ENCODE assay signal across 25 mouse cellular contexts in genomic region chr7:19567426-19567825, GRCm38 (mm10). TPM values are rescaled to one million over a fixed set of nuclear protein-coding genes. Genes with fewer than 3 reads are reported as not detected.
DNase-seq lines count a peak whose midpoint lies in the region; ATAC-seq and TF ChIP-seq lines count a peak whose summit lies in the region.
"Had no signal": no experiment of that assay in that cellular context is flagged by ENCODE, and none has a peak within 500 bp of the region (broad histone marks: within the 10 kb centered on the region; RNA-seq: fewer than 3 reads in every experiment).

No protein-coding gene starts in this region.

- H3K4me1 ChIP-seq in intestine, embryonic 16.5 days (ENCODE audit: control insufficient read depth, insufficient read depth, low read length), result peaks cover 15% of the 10 kb centered on the region
- peaks cover 7% of the 10 kb centered on the region; the same call in 1 of the 2 replicates for H3K4me1 ChIP-seq in intestine, postnatal 0 days (replicated peaks; ENCODE audit: control insufficient read depth, insufficient read depth, low read length)
- H3K4me1 ChIP-seq in kidney, embryonic 16.5 days (ENCODE audit: insufficient read depth, low read length), result peaks cover 18% of the 10 kb centered on the region
- H3K4me1 ChIP-seq in neural tube, embryonic 15.5 days, result peaks cover 31% of the 10 kb centered on the region
- H3K4me1 ChIP-seq in forebrain, embryonic 10.5 days, result peaks cover 26% of the 10 kb centered on the region

- TF ChIP-seq CTCF in intestine, postnatal 0 days (IDR thresholded peaks at IDR 0.05; ENCODE audit: low read depth), result no peak

- no peak for ATAC-seq in intestine, embryonic 16.5 days
- no peak for ATAC-seq in intestine, postnatal 0 days
- ATAC-seq in kidney, embryonic 16.5 days (ENCODE audit: low FRiP score, low TSS enrichment), result no peak
- no peak for ATAC-seq in neural tube, embryonic 15.5 days (ENCODE audit: low FRiP score)
- ATAC-seq: CD4-positive, CD25-positive, alpha-beta regulatory T cell, adult 4 months; forebrain, embryonic 15.5 days had no signal

- WGBS in intestine, embryonic 16.5 days, result 87% methylated on average over 8 of the region's 8 CpGs
- 85% methylated on average over 8 of the region's 8 CpGs for WGBS in intestine, postnatal 0 days
- 89% methylated on average over 8 of the region's 8 CpGs for WGBS in kidney, embryonic 16.5 days
- 96% methylated on average over 8 of the region's 8 CpGs for WGBS in neural tube, embryonic 15.5 days
- WGBS in forebrain, embryonic 10.5 days, result 96% methylated on average over 8 of the region's 8 CpGs

- H3K9me3 ChIP-seq in intestine, embryonic 16.5 days (ENCODE audit: control insufficient read depth, low read length), result no peaks in the 10 kb centered on the region
- no peaks in the 10 kb centered on the region for H3K9me3 ChIP-seq in intestine, postnatal 0 days (ENCODE audit: control insufficient read depth)
- H3K9me3 ChIP-seq in kidney, embryonic 16.5 days (ENCODE audit: low read length), result peaks cover 5% of the 10 kb centered on the region
- no peaks in the 10 kb centered on the region for H3K9me3 ChIP-seq in neural tube, embryonic 15.5 days (replicated peaks)
- peaks cover 9% of the 10 kb centered on the region for H3K9me3 ChIP-seq in forebrain, embryonic 10.5 days
- H3K9me3 ChIP-seq: embryonic facial prominence, embryonic 15.5 days; forebrain, embryonic 15.5 days; heart, embryonic 10.5 days had no signal

- H3K4me3 ChIP-seq in intestine, embryonic 16.5 days (ENCODE audit: low read length), result no peak overlapping the region
- no peak overlapping the region for H3K4me3 ChIP-seq in intestine, postnatal 0 days (ENCODE audit: low read depth, low read length)
- H3K4me3 ChIP-seq in kidney, embryonic 16.5 days (ENCODE audit: low read length), result no peak overlapping the region
- H3K4me3 ChIP-seq in neural tube, embryonic 15.5 days (replicated peaks), result no peak overlapping the region
- H3K4me3 ChIP-seq in forebrain, embryonic 10.5 days, result no peak overlapping the region
- H3K4me3 ChIP-seq: embryonic facial prominence, embryonic 15.5 days; erythroblast, embryonic 14.5 days; forebrain, embryonic 15.5 days; heart, embryonic 10.5 days had no signal

- H3K9ac ChIP-seq in intestine, embryonic 16.5 days (ENCODE audit: low read depth, low read length), result 0 out of 2 replicates have a peak overlapping the region, but pooled peaks have one; percentile 1
- H3K9ac ChIP-seq in intestine, postnatal 0 days (ENCODE audit: low read depth, low read length), result no peak overlapping the region
- H3K9ac ChIP-seq in kidney, embryonic 16.5 days (replicated peaks; ENCODE audit: low read length), result no peak overlapping the region
- no peak overlapping the region for H3K9ac ChIP-seq in neural tube, embryonic 15.5 days (replicated peaks)
- H3K9ac ChIP-seq: embryonic facial prominence, embryonic 15.5 days; forebrain, embryonic 15.5 days had no signal

- DNase-seq in kidney, adult 8-10 months, result peak; percentile 75 to 79
- peak; percentile 88 for DNase-seq in kidney, adult 9 months
- peak; percentile 68 to 86 for DNase-seq in kidney, postnatal 25 days
- no peak for DNase-seq in forebrain, embryonic 10.5 days (ENCODE audit: extremely low spot score, low spot score)
- DNase-seq: adrenal gland, postnatal 10 days; B cell, adult 2 months; cerebellum, adult 11 months; cerebellum, adult 8-10 months; cerebellum, postnatal 14 days; embryo, embryonic 11 days; gastrocnemius, postnatal 10 days; heart, adult 18-20 months; heart, postnatal 10 days; heart, postnatal 4 days had no signal

- no peak overlapping the region for H3K27ac ChIP-seq in intestine, embryonic 16.5 days (ENCODE audit: low read length)
- H3K27ac ChIP-seq in intestine, postnatal 0 days (ENCODE audit: low read depth, low read length), result no peak overlapping the region
- H3K27ac ChIP-seq in kidney, embryonic 16.5 days (ENCODE audit: low read length), result no peak overlapping the region
- H3K27ac ChIP-seq in neural tube, embryonic 15.5 days (replicated peaks), result no peak overlapping the region
- no peak overlapping the region for H3K27ac ChIP-seq in forebrain, embryonic 10.5 days
- H3K27ac ChIP-seq: embryonic facial prominence, embryonic 15.5 days; forebrain, embryonic 15.5 days; heart, embryonic 10.5 days had no signal

- H3K27me3 ChIP-seq in intestine, embryonic 16.5 days (replicated peaks; ENCODE audit: control insufficient read depth, insufficient read depth, low read length), result no peaks in the 10 kb centered on the region
- no peaks in the 10 kb centered on the region for H3K27me3 ChIP-seq in intestine, postnatal 0 days (replicated peaks; ENCODE audit: control insufficient read depth, insufficient read depth, low read length)
- H3K27me3 ChIP-seq in kidney, embryonic 16.5 days (ENCODE audit: insufficient read depth, low read length), result no peaks in the 10 kb centered on the region
- H3K27me3 ChIP-seq in neural tube, embryonic 15.5 days (replicated peaks), result no peaks in the 10 kb centered on the region
- H3K27me3 ChIP-seq in forebrain, embryonic 10.5 days (ENCODE audit: poor library complexity, severe bottlenecking), result no peaks in the 10 kb centered on the region
- H3K27me3 ChIP-seq: embryonic facial prominence, embryonic 15.5 days; forebrain, embryonic 15.5 days had no signal

- no peak overlapping the region for H3K4me2 ChIP-seq in intestine, embryonic 16.5 days (ENCODE audit: low read depth, low read length)
- H3K4me2 ChIP-seq in intestine, postnatal 0 days (replicated peaks; ENCODE audit: low read depth), result no peak overlapping the region
- no peak overlapping the region for H3K4me2 ChIP-seq in kidney, embryonic 16.5 days (replicated peaks; ENCODE audit: low read depth, low read length)
- no peak overlapping the region for H3K4me2 ChIP-seq in neural tube, embryonic 15.5 days
- H3K4me2 ChIP-seq: embryonic facial prominence, embryonic 15.5 days; forebrain, embryonic 15.5 days had no signal

- H3K36me3 ChIP-seq in intestine, embryonic 16.5 days (ENCODE audit: control insufficient read depth, insufficient read depth, low read length), result peaks cover 17% of the 10 kb centered on the region
- H3K36me3 ChIP-seq in intestine, postnatal 0 days (ENCODE audit: control insufficient read depth, insufficient read depth), result peaks cover 32% of the 10 kb centered on the region
- peaks cover 35% of the 10 kb centered on the region for H3K36me3 ChIP-seq in kidney, embryonic 16.5 days (ENCODE audit: insufficient read depth, low read length)
- peaks cover 41% of the 10 kb centered on the region for H3K36me3 ChIP-seq in neural tube, embryonic 15.5 days
- peaks cover 68% of the 10 kb centered on the region for H3K36me3 ChIP-seq in forebrain, embryonic 10.5 days (replicated peaks)

RNA-seq across cellular contexts. Expression of gene Ppp1r37, which starts 4.5 kb away (rescaled TPM):
- 15.5 and 18.6 TPM in 2 replicates for polyA plus RNA-seq in intestine, embryonic 16.5 days (2015; fragmentation: Nextera tagmentation; extraction: Ambion mirVana)
- polyA plus RNA-seq in intestine, postnatal 0 days (2015; fragmentation: Nextera tagmentation; extraction: Ambion mirVana), result 13.9 and 15.0 TPM in 2 replicates
- 21.9 and 23.9 TPM in 2 replicates for polyA plus RNA-seq in kidney, embryonic 16.5 days (2015; fragmentation: Nextera tagmentation; extraction: Ambion mirVana)
- polyA plus RNA-seq in neural tube, embryonic 15.5 days (2015; fragmentation: Nextera tagmentation; extraction: Ambion mirVana), result 41.0 and 42.3 TPM in 2 replicates
- 20.2 and 22.2 TPM in 2 replicates for polyA plus RNA-seq in forebrain, embryonic 10.5 days (2016; fragmentation: Nextera tagmentation; extraction: Ambion mirVana)

RNA-seq across cellular contexts. Expression of gene Zfp296, which starts 9.7 kb away (rescaled TPM):
- 0.42 and 0.64 TPM in 2 replicates for polyA plus RNA-seq in intestine, embryonic 16.5 days (2015; fragmentation: Nextera tagmentation; extraction: Ambion mirVana)
- 0.14 TPM in 1 of 2 replicates, not detected in the other for polyA plus RNA-seq in intestine, postnatal 0 days (2015; fragmentation: Nextera tagmentation; extraction: Ambion mirVana)
- polyA plus RNA-seq in kidney, embryonic 16.5 days (2015; fragmentation: Nextera tagmentation; extraction: Ambion mirVana), result 0.46 and 0.71 TPM in 2 replicates
- 0.23 and 0.61 TPM in 2 replicates for polyA plus RNA-seq in neural tube, embryonic 15.5 days (2015; fragmentation: Nextera tagmentation; extraction: Ambion mirVana)
- 0.30 and 0.47 TPM in 2 replicates for polyA plus RNA-seq in forebrain, embryonic 10.5 days (2016; fragmentation: Nextera tagmentation; extraction: Ambion mirVana)

RNA-seq across cellular contexts. Expression of gene Gemin7, which starts 10.0 kb away (rescaled TPM):
- polyA plus RNA-seq in intestine, embryonic 16.5 days (2015; fragmentation: Nextera tagmentation; extraction: Ambion mirVana), result 132 and 137 TPM in 2 replicates
- polyA plus RNA-seq in intestine, postnatal 0 days (2015; fragmentation: Nextera tagmentation; extraction: Ambion mirVana), result 99.5 and 102 TPM in 2 replicates
- 169 and 183 TPM in 2 replicates for polyA plus RNA-seq in kidney, embryonic 16.5 days (2015; fragmentation: Nextera tagmentation; extraction: Ambion mirVana)
- polyA plus RNA-seq in neural tube, embryonic 15.5 days (2015; fragmentation: Nextera tagmentation; extraction: Ambion mirVana), result 145 and 154 TPM in 2 replicates
- 180 and 186 TPM in 2 replicates for polyA plus RNA-seq in forebrain, embryonic 10.5 days (2016; fragmentation: Nextera tagmentation; extraction: Ambion mirVana)

RNA-seq across cellular contexts. Expression of gene Clasrp, which starts 36.9 kb away (rescaled TPM):
- 30.3 and 32.5 TPM in 2 replicates for polyA plus RNA-seq in intestine, embryonic 16.5 days (2015; fragmentation: Nextera tagmentation; extraction: Ambion mirVana)
- 14.8 and 16.9 TPM in 2 replicates for polyA plus RNA-seq in intestine, postnatal 0 days (2015; fragmentation: Nextera tagmentation; extraction: Ambion mirVana)
- polyA plus RNA-seq in kidney, embryonic 16.5 days (2015; fragmentation: Nextera tagmentation; extraction: Ambion mirVana), result 52.6 and 55.8 TPM in 2 replicates
- polyA plus RNA-seq in neural tube, embryonic 15.5 days (2015; fragmentation: Nextera tagmentation; extraction: Ambion mirVana), result 51.0 and 61.5 TPM in 2 replicates
- polyA plus RNA-seq in forebrain, embryonic 10.5 days (2016; fragmentation: Nextera tagmentation; extraction: Ambion mirVana), result 53.6 and 54.0 TPM in 2 replicates

RNA-seq across cellular contexts. Expression of gene Nkpd1, which starts 49.8 kb away (rescaled TPM):
- polyA plus RNA-seq in intestine, embryonic 16.5 days (2015; fragmentation: Nextera tagmentation; extraction: Ambion mirVana), result 0.06 and 0.07 TPM in 2 replicates
- not detected in 2 replicates for polyA plus RNA-seq in intestine, postnatal 0 days (2015; fragmentation: Nextera tagmentation; extraction: Ambion mirVana)
- polyA plus RNA-seq in kidney, embryonic 16.5 days (2015; fragmentation: Nextera tagmentation; extraction: Ambion mirVana), result 0.11 and 0.14 TPM in 2 replicates
- polyA plus RNA-seq in neural tube, embryonic 15.5 days (2015; fragmentation: Nextera tagmentation; extraction: Ambion mirVana), result 1.2 and 1.5 TPM in 2 replicates
- 0.06 and 0.12 TPM in 2 replicates for polyA plus RNA-seq in forebrain, embryonic 10.5 days (2016; fragmentation: Nextera tagmentation; extraction: Ambion mirVana)
- polyA plus RNA-seq: CD4-positive, CD25-positive, alpha-beta regulatory T cell, adult 4 months; embryonic facial prominence, embryonic 11.5 days; heart, embryonic 14.5 days had no signal
